In the genomic region with DNA sequence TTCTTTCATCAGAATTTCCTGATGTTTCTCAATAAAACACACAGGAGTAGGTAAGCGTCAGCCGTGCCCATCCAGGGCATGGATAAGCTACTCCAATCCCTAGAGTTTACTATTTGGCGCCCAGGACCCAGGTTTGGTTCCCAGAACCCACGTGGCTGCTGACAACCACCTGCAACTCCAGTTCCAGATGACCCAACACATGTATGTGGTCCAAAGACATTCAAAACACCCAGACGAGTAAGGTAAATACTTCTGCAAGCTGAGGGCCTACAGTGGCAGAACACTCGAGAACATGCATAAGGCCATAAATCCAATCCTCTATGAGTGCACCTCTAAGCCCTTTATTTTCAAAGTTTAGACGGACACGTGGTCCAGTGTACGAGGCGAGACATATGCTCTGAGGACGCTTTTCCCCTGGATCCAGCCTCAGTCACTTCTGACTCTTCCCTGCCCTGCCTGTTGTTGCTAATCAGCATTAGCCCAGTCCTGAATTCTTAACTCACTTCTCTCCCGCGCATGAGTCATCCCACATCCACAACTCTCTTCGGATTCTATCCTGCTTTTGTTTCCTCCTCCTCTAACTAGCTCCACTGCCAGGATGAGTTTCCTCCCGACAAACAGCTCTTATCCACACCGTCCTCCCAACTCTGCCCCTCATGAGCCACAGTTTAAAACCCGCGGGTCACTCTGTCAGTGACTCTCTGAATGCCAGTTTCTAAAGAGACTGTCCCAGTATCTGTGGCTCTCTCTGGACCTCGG, we compare ENCODE assay signal across 7 mouse cellular contexts. TPM values are rescaled to one million over a fixed set of nuclear protein-coding genes. Genes with fewer than 3 reads are reported as not detected.
DNase-seq lines count a peak whose midpoint lies in the region; ATAC-seq and TF ChIP-seq lines count a peak whose summit lies in the region.

No protein-coding gene starts in this region.

- no peaks in the 10 kb centered on the region for H3K9me3 ChIP-seq in lung, embryonic 16.5 days (ENCODE audit: control insufficient read depth, low read length)
- H3K9me3 ChIP-seq in hindbrain, embryonic 14.5 days (ENCODE audit: control insufficient read depth, low read length) = no peaks in the 10 kb centered on the region
- no peaks in the 10 kb centered on the region for H3K9me3 ChIP-seq in midbrain, embryonic 16.5 days (replicated peaks; ENCODE audit: control insufficient read depth, low read length, poor library complexity, severe bottlenecking)

- 63% methylated on average over 19 of the region's 19 CpGs for WGBS in lung, embryonic 16.5 days
- WGBS in hindbrain, embryonic 14.5 days = 79% methylated on average over 19 of the region's 19 CpGs
- WGBS in midbrain, embryonic 16.5 days = 77% methylated on average over 19 of the region's 19 CpGs

- no peak overlapping the region; the same call in 1 of the 2 replicates for H3K4me3 ChIP-seq in lung, embryonic 16.5 days (ENCODE audit: low read length)
- H3K4me3 ChIP-seq in cortical plate, adult 2 months (ENCODE audit: insufficient read depth, low read length) = peak overlapping the region; percentile 72
- H3K4me3 ChIP-seq in hindbrain, embryonic 14.5 days (replicated peaks; ENCODE audit: low read length) = peak overlapping the region; percentile 91; the same call in 1 of the 2 replicates
- no peak overlapping the region for H3K4me3 ChIP-seq in midbrain, embryonic 16.5 days (ENCODE audit: low read depth, low read length)

- no peak overlapping the region; the same call in 1 of the 2 replicates for H3K9ac ChIP-seq in lung, embryonic 16.5 days (ENCODE audit: low read length)
- H3K9ac ChIP-seq in hindbrain, embryonic 14.5 days = peak overlapping the region; percentile 94; the same call in 1 of the 2 replicates
- H3K9ac ChIP-seq in midbrain, embryonic 16.5 days (ENCODE audit: low read depth, low read length) = no peak overlapping the region

- H3K27me3 ChIP-seq in lung, embryonic 16.5 days (ENCODE audit: control insufficient read depth, insufficient read depth, low read depth, low read length) = no peaks in the 10 kb centered on the region
- H3K27me3 ChIP-seq in hindbrain, embryonic 14.5 days (ENCODE audit: control insufficient read depth, insufficient read depth, low read length) = no peaks in the 10 kb centered on the region
- no peaks in the 10 kb centered on the region for H3K27me3 ChIP-seq in midbrain, embryonic 16.5 days (ENCODE audit: control insufficient read depth, insufficient read depth, low read depth, low read length)

- H3K36me3 ChIP-seq in lung, embryonic 16.5 days (ENCODE audit: control insufficient read depth, insufficient read depth, low read length) = no peaks in the 10 kb centered on the region
- H3K36me3 ChIP-seq in hindbrain, embryonic 14.5 days (replicated peaks; ENCODE audit: control insufficient read depth, insufficient read depth) = no peaks in the 10 kb centered on the region
- H3K36me3 ChIP-seq in midbrain, embryonic 16.5 days (ENCODE audit: control insufficient read depth, insufficient read depth, low read length) = no peaks in the 10 kb centered on the region

- ATAC-seq in lung, embryonic 16.5 days (ENCODE audit: low read depth) = no peak
- ATAC-seq in hindbrain, embryonic 14.5 days (ENCODE audit: low FRiP score) = no peak
- ATAC-seq in midbrain, embryonic 16.5 days = no peak

- DNase-seq in lung, postnatal 25 days (ENCODE audit: low spot score) = no peak
- no peak for DNase-seq in hindbrain, embryonic 14.5 days (ENCODE audit: low spot score)
- no peak for DNase-seq in ovary, postnatal 14 days (ENCODE audit: low spot score)
- DNase-seq in kidney, adult 9 months = no peak

- TF ChIP-seq CTCF in cortical plate, adult 2 months (IDR thresholded peaks at IDR 0.05; ENCODE audit: extremely low read depth, insufficient read depth, low read length) = no peak

- H3K27ac ChIP-seq in lung, embryonic 16.5 days (ENCODE audit: low read length) = no peak overlapping the region
- H3K27ac ChIP-seq in cortical plate, adult 2 months (ENCODE audit: insufficient read depth, low read length) = no peak overlapping the region
- H3K27ac ChIP-seq in hindbrain, embryonic 14.5 days = no peak overlapping the region
- no peak overlapping the region for H3K27ac ChIP-seq in midbrain, embryonic 16.5 days (ENCODE audit: low read length)

- peaks cover 27% of the 10 kb centered on the region for H3K4me1 ChIP-seq in lung, embryonic 16.5 days (replicated peaks; ENCODE audit: control insufficient read depth, insufficient read depth, low read length)
- peaks cover 6% of the 10 kb centered on the region; the same call in 1 of the 2 replicates for H3K4me1 ChIP-seq in cortical plate, adult 2 months (ENCODE audit: control insufficient read depth, insufficient read depth, low read length)
- peaks cover 50% of the 10 kb centered on the region for H3K4me1 ChIP-seq in hindbrain, embryonic 14.5 days (replicated peaks; ENCODE audit: control insufficient read depth, insufficient read depth, low read length)
- peaks cover 51% of the 10 kb centered on the region for H3K4me1 ChIP-seq in midbrain, embryonic 16.5 days (ENCODE audit: control insufficient read depth, insufficient read depth, low read length)

- TF ChIP-seq POLR2A in cortical plate, adult 2 months (IDR thresholded peaks at IDR 0.05; ENCODE audit: extremely low read depth, insufficient read depth, low read length) = no peak

- peak overlapping the region; percentile 55; the same call in 1 of the 2 replicates for H3K4me2 ChIP-seq in lung, embryonic 16.5 days (ENCODE audit: low read depth, low read length)
- peak overlapping the region; percentile 94 for H3K4me2 ChIP-seq in hindbrain, embryonic 14.5 days (replicated peaks)
- H3K4me2 ChIP-seq in midbrain, embryonic 16.5 days (ENCODE audit: low read length) = peak overlapping the region; percentile 71

RNA-seq across cellular contexts. Expression of a gene that starts 3.8 kb away (rescaled TPM):
- polyA plus RNA-seq in lung, embryonic 16.5 days (2015; fragmentation: Nextera tagmentation; extraction: Ambion mirVana) = 15.8 and 16.1 TPM in 2 replicates
- 64.0 and 64.3 TPM in 2 replicates for polyA plus RNA-seq in cortical plate, adult 2 months (2012; rRNA removed)
- polyA plus RNA-seq in hindbrain, embryonic 14.5 days (2014; fragmentation: Nextera tagmentation; extraction: Ambion mirVana) = 16.1 and 18.6 TPM in 2 replicates
- polyA plus RNA-seq in midbrain, embryonic 16.5 days (2015; fragmentation: Nextera tagmentation; extraction: Ambion mirVana) = 20.6 and 21.3 TPM in 2 replicates

RNA-seq across cellular contexts. Expression of a gene that starts 6.8 kb away (rescaled TPM):
- polyA plus RNA-seq in lung, embryonic 16.5 days (2015; fragmentation: Nextera tagmentation; extraction: Ambion mirVana) = 30.1 and 30.4 TPM in 2 replicates
- polyA plus RNA-seq in cortical plate, adult 2 months (2012; rRNA removed) = 36.4 and 36.9 TPM in 2 replicates
- polyA plus RNA-seq in hindbrain, embryonic 14.5 days (2014; fragmentation: Nextera tagmentation; extraction: Ambion mirVana) = 43.1 and 43.4 TPM in 2 replicates
- 51.4 and 53.6 TPM in 2 replicates for polyA plus RNA-seq in midbrain, embryonic 16.5 days (2015; fragmentation: Nextera tagmentation; extraction: Ambion mirVana)

RNA-seq across cellular contexts. Expression of a gene that starts 13.2 kb away (rescaled TPM):
- 225 and 239 TPM in 2 replicates for polyA plus RNA-seq in lung, embryonic 16.5 days (2015; fragmentation: Nextera tagmentation; extraction: Ambion mirVana)
- polyA plus RNA-seq in cortical plate, adult 2 months (2012; rRNA removed) = 88.3 and 94.3 TPM in 2 replicates
- 241 and 244 TPM in 2 replicates for polyA plus RNA-seq in hindbrain, embryonic 14.5 days (2014; fragmentation: Nextera tagmentation; extraction: Ambion mirVana)
- 233 and 237 TPM in 2 replicates for polyA plus RNA-seq in midbrain, embryonic 16.5 days (2015; fragmentation: Nextera tagmentation; extraction: Ambion mirVana)

RNA-seq across cellular contexts. Expression of a gene that starts 24.9 kb away (rescaled TPM):
- polyA plus RNA-seq in lung, embryonic 16.5 days (2015; fragmentation: Nextera tagmentation; extraction: Ambion mirVana) = 72.4 and 73.0 TPM in 2 replicates
- polyA plus RNA-seq in cortical plate, adult 2 months (2012; rRNA removed) = 35.6 and 37.0 TPM in 2 replicates
- 85.4 and 85.5 TPM in 2 replicates for polyA plus RNA-seq in hindbrain, embryonic 14.5 days (2014; fragmentation: Nextera tagmentation; extraction: Ambion mirVana)
- polyA plus RNA-seq in midbrain, embryonic 16.5 days (2015; fragmentation: Nextera tagmentation; extraction: Ambion mirVana) = 101 and 105 TPM in 2 replicates

RNA-seq across cellular contexts. Expression of a gene that starts 25.1 kb away (rescaled TPM):
- 1.4 and 1.8 TPM in 2 replicates for polyA plus RNA-seq in lung, embryonic 16.5 days (2015; fragmentation: Nextera tagmentation; extraction: Ambion mirVana)
- 12.6 and 14.5 TPM in 2 replicates for polyA plus RNA-seq in cortical plate, adult 2 months (2012; rRNA removed)
- 3.3 and 7.6 TPM in 2 replicates for polyA plus RNA-seq in hindbrain, embryonic 14.5 days (2014; fragmentation: Nextera tagmentation; extraction: Ambion mirVana)
- polyA plus RNA-seq in midbrain, embryonic 16.5 days (2015; fragmentation: Nextera tagmentation; extraction: Ambion mirVana) = 4.0 and 5.1 TPM in 2 replicates

Comparison
In these comparisons a context has a peak if more than half of its experiments do, and no peak if none do; other contexts are left out.
1. H3K4me3 ChIP-seq: peak in cortical plate, adult 2 months (single experiment) and hindbrain, embryonic 14.5 days (single experiment); none in lung, embryonic 16.5 days (single experiment) and midbrain, embryonic 16.5 days (single experiment).
2. Peak in every context shown above with its lines, with median percentiles within 50 percentile points of each other: H3K4me2 ChIP-seq.